Mouse (Mus musculus): Measurements from ENCODE around the gene Mrgprh.

Gene Mrgprh

DNA sequence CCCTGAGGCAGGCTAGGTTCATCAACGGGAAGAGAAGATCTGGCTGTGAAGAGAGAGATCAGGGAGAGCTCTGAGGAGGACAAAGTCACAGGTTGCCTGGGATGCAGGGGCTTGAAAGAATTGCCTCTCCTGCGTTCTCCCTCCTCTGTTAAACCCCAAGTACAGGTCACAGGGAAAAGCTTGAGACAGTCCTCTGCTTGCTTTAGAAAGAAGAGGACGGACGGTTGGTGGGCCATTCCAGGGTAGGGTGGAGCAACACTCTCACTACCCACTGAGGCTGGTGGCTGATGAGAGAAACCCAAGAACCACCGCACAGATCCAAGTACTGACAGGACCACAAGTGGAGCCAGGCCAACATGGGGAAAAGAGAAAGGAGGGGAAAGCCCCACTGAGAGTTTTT is at the start of gene Mrgprh:
Mrgprh (plus strand) TSS at position 301 of the 400 bp plus-strand sequence.
- no peak for DNase-seq (ENCODE audit: low spot score in 2 of 2)

DNA sequence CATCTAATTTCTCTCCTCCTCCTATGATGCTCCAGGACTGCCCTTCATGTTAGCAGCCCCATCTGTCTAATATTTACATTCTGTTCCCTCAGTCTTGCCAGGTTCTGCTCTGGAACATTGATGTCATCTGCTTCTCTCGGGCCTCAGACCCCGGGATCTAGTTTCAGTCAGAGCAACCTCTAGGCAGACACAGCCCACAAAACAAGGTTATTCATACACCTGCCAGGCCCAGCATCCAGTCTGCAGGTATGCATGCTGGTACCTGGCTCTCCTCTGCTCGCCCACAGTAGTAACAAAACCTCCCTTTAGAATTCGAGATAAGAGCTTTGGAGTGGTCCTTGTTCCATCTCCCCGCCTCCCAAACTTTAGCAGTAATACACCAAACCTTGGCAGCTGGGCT is 45.5 kb upstream of the Mrgprh start:
- DNase-seq (ENCODE audit: low spot score in 2 of 2): no peak

DNA sequence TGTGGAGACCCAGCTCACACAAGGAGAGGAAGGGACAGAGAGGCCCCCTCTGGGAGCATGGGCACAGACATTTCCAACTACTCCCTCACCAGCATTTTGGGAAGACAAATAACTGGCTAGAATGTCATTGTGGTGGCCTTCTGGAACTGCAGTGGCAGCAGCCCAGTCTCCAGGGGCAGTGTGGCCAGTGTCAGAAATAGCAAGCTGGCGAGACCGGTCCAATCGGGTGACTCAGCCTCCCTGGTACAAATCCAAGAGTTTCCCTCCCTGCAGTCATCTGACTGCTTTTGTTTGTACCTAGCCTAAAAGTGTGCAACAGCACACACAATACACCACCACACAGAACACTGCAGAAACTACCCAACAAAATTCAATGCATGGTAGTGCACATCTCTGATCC is 43.6 kb upstream of the Mrgprh start:
- DNase-seq (ENCODE audit: low spot score in 2 of 2): no peak

DNA sequence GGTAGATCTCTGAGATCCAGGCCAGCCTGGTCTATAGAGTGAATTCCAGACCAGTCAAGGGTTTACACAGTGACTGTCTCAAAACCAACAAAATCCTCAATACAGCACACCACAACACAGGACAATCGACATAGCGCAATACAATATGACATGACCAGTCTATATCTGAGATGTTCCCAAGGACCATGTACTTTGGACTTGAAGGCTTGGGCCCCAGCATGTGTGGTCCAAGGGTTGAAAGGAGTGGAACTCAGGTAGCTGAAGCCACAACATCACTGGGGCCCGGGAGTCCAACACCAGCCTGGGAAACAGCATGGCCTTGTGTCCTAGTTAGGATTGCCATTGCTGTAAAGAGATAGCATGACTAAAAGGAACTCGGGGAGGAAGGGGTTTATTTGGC is 43.2 kb upstream of the Mrgprh start:
- no peak for DNase-seq (ENCODE audit: low spot score in 2 of 2)

DNA sequence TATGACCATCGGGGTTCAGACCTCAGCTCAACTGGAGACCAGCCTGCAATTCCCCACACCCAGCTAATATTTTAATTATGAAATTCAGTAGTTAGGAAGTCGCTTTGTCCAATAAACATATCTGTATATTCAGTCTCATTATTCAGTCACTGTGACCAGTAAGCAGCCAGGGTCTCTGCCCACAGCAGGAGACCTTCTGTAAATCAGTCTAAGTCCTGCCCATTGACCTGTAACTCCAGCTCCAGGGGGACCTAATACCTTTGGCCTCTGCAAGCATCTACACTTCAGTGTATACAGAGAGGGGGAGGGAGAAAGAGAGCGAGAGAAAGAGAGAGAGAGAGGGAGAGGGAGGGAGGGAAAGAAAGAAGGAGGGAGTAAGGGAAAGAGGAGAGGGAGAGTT is 41.5 kb upstream of the Mrgprh start:
- DNase-seq (ENCODE audit: low spot score in 2 of 2): no peak

- no peak for DNase-seq (ENCODE audit: low spot score in 2 of 2)
Observed at GRCm38 (mm10) chr17:12834826-12835225, 41.0 kb upstream of the Mrgprh start.

DNA sequence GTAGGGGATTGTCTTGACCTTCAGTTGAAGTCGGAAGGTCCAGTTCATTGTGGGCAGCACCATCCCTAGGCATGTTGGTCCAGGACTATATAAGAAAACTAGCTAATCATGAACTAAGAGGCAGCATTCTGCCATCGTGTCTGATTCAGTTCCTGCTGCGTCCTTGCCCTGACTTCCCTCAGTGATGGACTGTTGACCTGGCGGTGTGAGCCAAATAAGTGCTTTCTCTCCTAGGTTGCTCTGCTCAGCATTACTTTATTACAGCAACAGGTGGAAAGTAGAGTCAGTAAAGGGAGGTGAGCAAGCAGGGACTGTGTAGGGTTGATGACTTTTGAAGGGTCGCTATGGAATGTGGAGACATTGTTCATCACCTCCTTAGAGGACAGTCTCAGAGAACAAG is 40.1 kb upstream of the Mrgprh start:
- no peak for DNase-seq (ENCODE audit: low spot score in 2 of 2)

GRCm38 (mm10) chr17:12839475-12840267 is 36.2 kb upstream of the Mrgprh start:
- DNase-seq (ENCODE audit: low spot score in 2 of 2): peak; percentile 54 to 65

DNA sequence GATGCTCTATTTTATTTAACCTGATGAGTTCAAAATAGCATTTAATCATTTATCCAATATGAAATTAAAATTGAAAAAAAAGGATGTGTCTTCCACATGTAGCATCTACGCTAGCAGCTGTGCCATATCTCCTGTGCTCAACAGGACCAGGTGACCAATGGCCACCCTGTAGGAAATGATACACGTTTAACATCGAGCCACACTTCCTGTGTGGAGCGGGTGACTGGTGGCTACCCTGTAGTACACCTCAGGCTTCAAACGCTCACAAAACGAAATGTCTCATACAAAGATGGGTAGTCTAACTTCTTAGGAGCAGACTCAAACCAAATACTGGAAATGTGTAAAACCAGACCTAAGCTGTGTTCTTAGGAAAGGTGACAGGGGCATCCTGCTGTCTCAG is 32.0 kb upstream of the Mrgprh start:
- no peak for DNase-seq (ENCODE audit: low spot score in 2 of 2)

DNA sequence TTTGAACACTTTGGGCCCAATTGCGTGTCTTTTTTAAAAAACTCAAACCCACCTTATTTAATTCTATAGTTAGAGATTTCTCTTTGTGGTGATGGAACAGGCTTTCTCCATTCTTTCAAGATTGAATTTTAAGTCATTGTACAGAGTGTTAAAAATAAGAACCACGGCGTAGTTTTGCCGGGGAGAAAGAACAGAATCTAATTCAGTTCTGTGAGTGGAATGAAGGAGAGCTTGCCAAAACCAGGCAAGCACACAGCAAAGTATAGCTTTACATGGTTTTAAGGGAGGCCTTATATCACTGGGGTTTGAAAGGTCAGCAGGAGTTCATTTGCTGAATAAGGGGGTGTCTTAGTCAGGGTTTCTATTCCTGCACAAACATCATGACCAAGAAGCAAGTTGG is 31.3 kb upstream of the Mrgprh start:
- DNase-seq (ENCODE audit: low spot score in 2 of 2): no peak

DNA sequence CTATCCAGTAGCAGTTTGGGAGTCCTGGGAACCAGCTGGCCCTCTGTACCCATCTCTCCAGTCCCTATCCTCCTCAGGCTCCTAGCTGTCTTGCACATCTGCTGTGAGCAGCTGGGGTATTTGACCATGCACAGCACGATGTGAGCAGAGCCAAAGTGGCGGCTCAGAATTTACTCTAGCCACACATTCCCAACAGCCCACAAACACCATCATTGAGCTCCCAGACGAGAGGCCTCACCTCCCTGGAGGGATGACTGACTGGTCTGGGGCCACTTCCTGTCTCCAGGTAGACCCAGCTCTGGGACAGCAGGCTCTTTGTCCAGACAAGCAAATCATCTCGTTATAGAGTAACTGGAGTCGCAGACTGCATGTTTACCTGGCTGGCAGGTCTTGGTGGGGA is 30.0 kb upstream of the Mrgprh start:
- no peak for DNase-seq (ENCODE audit: low spot score in 2 of 2)

- DNase-seq (ENCODE audit: low spot score in 2 of 2): peak in 1 of 2 experiments; percentile 53
Observed at GRCm38 (mm10) chr17:12846474-12846873, 29.4 kb upstream of the Mrgprh start.

DNA sequence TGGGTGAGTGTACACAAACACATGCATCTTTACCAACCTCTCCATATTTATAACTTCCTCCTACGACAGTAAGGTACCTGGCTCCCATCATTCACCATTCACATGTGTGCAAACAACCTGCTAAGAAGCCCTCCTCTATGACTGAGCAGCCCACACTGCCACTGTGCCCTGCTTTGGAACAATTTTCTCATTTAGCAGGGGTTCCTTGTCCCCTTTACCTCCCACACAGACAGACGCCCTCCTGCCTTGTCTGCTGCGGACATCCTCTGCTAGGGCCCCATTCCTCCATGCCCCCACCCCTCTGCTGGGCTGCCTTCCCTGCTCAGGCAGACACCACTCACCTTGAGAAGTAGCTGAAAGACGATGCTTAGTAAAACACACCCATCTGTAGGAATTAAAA is 28.1 kb upstream of the Mrgprh start:
- DNase-seq (ENCODE audit: low spot score in 2 of 2): no peak

DNA sequence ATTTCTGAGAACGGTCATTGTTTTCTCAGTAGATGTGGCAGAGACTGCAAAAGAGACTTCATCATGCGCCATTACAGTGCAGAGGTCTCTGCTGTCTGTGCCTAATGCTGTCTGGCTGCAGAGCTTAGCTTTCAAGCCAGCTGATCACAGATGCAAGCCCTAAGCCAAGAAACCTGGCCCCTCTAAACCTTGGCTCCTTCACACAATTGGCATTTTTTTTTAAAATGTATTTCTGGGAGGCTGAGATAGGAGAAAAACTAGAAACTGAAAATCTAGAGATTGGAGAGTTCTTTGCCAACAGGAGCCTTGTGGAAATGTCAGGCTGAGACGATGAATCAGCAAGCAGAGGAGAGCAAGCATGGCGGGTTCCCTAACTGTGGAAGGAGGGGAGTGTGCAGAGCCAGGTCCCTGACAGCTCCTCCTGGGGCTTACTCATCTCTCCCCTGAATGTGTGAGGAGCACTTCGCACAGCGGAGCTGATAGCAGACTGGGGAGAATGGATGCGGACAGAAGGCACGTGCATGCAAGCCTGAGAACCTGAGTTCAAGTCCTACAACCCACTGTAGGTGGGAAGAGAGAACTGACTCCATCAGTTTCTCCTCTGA is 26.0 kb upstream of the Mrgprh start:
- DNase-seq (ENCODE audit: low spot score in 2 of 2): peak; percentile 59 to 65

GRCm38 (mm10) chr17:12851689-12852088 is 24.1 kb upstream of the Mrgprh start:
- peak; percentile 62 to 68 for DNase-seq (ENCODE audit: low spot score in 2 of 2)

DNA sequence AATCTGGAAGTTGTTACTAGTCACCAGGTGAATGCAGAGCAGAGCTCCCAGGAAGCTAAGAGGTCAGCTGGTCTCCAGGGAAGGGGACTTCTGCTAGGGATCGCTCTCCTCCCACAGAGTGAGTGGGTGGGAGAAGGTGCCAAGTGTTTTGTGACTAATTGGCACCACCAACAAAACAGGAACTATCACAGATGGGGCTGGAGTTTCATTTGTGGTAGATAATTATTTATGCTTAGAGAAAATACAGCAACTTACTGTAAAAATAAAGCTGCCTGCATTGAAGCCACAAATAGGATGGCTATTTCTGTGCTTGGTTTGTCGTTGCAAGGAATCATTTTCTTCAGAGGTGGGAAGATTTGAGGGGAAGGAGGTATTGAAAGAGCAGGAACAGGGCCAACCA is 22.0 kb upstream of the Mrgprh start:
- DNase-seq (ENCODE audit: low spot score in 2 of 2): peak; percentile 60 to 62

DNA sequence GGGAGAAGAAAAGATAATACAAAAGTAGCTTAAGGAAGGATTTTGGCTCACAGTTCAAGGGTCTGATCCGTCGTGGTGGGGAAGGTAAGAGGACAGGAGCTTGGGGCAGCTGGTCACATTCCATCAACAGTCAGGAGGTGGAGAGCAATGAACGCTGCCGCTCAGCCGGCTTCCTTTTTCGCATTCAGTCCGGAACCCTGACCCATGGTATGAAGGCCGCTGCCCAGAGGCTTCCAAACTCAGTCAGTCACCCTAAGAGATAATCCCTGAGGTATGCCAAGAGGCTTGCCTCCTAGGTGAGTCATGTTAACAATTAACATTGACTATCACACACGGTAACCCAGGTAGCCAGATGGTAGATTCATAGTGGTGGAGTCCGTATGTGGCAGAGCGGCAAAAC is 21.4 kb upstream of the Mrgprh start:
- no peak for DNase-seq (ENCODE audit: low spot score in 2 of 2)

- no peak for DNase-seq (ENCODE audit: low spot score in 2 of 2)
Observed at GRCm38 (mm10) chr17:12857395-12857794, 18.4 kb upstream of the Mrgprh start.

DNA sequence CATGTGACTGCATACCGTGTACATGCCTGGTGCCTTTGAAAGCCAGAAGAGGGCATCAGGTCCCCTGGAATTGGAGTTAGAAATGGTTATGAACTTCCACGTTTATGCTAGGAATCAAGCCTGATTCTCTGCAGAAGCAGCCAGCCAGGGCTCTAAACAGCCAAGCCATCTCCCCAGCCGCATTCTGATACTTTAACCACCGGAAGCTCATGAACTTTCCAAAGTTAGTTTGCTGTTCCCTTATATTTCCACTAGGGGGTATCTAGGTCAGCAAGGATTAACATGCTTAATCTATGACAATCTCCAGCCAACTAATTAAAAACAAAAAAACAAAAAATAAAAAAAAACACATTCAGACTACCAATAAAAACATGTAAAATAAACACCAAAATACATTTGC is 17.8 kb upstream of the Mrgprh start:
- no peak for DNase-seq (ENCODE audit: low spot score in 2 of 2)

DNA sequence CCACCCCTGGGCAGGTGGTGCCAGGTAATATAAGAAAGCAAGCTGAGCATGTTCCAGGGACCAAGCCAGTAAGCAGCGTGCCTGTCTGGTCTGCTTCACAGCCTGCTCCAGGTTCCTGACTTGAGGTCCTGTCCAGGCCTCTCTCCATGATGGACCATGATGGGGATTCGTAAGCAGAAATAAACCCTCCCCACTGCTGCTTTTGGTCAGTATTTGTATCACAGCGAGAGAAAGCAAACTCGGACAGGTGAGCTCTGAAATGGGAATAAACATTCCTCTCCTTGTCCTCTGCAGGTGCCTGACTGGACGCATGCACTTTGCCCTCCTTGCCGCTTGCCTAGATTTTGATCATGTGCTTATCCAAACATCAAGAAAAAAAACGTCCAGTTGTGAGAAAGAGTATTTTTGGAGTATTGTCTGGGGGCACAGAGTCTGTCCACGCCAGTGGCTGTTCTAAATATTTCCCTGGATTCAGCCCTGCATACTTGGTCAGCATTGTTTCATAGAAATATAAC is 16.8 kb upstream of the Mrgprh start:
- no peak for DNase-seq (ENCODE audit: low spot score in 2 of 2)

- no peak for DNase-seq (ENCODE audit: low spot score in 2 of 2)
Observed at GRCm38 (mm10) chr17:12864111-12864510, 11.7 kb upstream of the Mrgprh start.

DNA sequence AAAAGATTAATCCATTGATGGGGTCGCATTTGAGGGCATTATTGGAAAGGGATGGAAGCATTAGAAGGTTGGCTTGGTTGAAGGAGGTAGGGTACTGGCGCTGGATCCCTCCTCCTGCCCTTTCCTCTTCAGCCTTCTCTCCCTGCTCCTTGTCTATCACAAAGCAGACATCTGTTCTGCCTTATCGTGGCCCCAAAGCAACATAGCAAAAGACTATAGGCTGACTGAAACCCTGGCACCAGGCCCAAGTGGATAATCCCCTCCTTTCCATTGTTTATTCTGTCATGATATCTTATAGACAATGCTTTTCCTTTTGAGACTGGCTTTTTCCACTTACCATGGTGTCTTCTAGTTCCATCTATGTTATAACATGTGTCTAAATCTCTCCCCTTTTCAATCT is 10.4 kb upstream of the Mrgprh start:
- no peak for DNase-seq (ENCODE audit: low spot score in 2 of 2)

DNA sequence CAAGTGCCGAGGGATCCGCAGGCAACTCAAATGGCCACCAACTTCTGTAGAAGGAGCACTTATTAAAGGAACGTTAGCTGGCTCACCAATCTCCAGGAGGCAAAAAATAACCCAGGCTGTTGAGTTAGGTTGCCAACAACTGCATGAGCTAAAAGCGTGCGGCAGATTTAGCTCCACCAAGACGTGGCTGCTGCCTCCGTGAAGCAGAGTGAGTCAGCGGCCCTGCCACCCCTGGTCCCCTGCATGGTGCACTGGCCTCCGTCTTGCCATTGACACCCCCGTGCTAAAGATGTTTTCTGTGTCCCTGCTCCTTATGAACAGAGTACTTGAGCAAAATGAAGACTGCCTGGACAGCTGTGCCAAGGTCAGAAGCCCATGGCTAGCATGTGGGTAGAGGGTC is 9.0 kb upstream of the Mrgprh start:
- peak; percentile 72 to 78 for DNase-seq (ENCODE audit: low spot score in 2 of 2)
